Mouse (Mus musculus) thymus, adult 2 months (tissue): ENCODE measurements around the gene Camk2d. TPM values are rescaled to one million over a fixed set of nuclear protein-coding genes. Genes with fewer than 3 reads are reported as not detected.

Experiments
- DNase-seq: peaks from one replicate; pipeline ENCODE4 v3.0.0; 2021
- H3K27ac ChIP-seq: fragments of 200-500 bp; 2 replicates; pipeline ENCODE4 v1.5.1; 2012; ENCODE audit warnings: low read length, control low read depth; ENCODE audit not compliant: control insufficient read depth, insufficient read depth
- H3K27me3 ChIP-seq: fragments of 200-500 bp; 2 replicates; pipeline ENCODE4 v1.6.1; 2012; ENCODE audit warnings: mild to moderate bottlenecking, low read length, moderate library complexity, mixed read lengths; ENCODE audit not compliant: control insufficient read depth, insufficient read depth
- H3K36me3 ChIP-seq: fragments of 200-500 bp; 2 replicates; pipeline ENCODE4 v1.6.1; 2012; ENCODE audit warnings: mild to moderate bottlenecking, low read length, moderate library complexity; ENCODE audit not compliant: control insufficient read depth, insufficient read depth
- H3K4me1 ChIP-seq: fragments of 200-500 bp; replicated peaks from 2 replicates; pipeline ENCODE4 v1.6.1; 2012; ENCODE audit warnings: low read length; ENCODE audit not compliant: control insufficient read depth, insufficient read depth
- H3K4me3 ChIP-seq: fragments of 200-500 bp; 2 replicates; pipeline ENCODE4 v1.5.1; 2012; ENCODE audit warnings: mild to moderate bottlenecking, low read length, control low read depth, moderate library complexity; ENCODE audit not compliant: control insufficient read depth, insufficient read depth
- CTCF ChIP-seq: fragments of 200-500 bp; IDR thresholded peaks from 2 replicates; pipeline ENCODE4 v1.5.1; 2012; ENCODE audit warnings: mild to moderate bottlenecking, control low read depth, low read length, moderate library complexity, borderline replicate concordance; ENCODE audit not compliant: control insufficient read depth, poor library complexity, insufficient read depth; ENCODE audit errors: extremely low read depth
- POLR2A ChIP-seq: fragments of 200-500 bp; IDR thresholded peaks from 2 replicates; pipeline ENCODE4 v1.6.1; 2012; ENCODE audit warnings: mild to moderate bottlenecking, low read length, control low read depth, moderate library complexity; ENCODE audit not compliant: control insufficient read depth, poor library complexity, insufficient read depth; ENCODE audit errors: extremely low read depth
- WGBS: fragments of 180-500 bp; shearing (Covaris S2); methylation state at CpG from one replicate; pipeline ENCODE4 v1.1.7; 2018; 5-methylcytosine and 5-hydroxymethylcytosine counted together
- polyA plus RNA-seq: library from polyadenylated mRNA; depleted of rRNA; stranded (reverse); fragments of >200 nt; gene quantifications from 2 replicates; pipeline ENCODE4 v1.2.3, GENCODE M21; 2012; rRNA removed

Gene Camk2d
- 40.1 and 41.5 TPM in 2 replicates for polyA plus RNA-seq

DNA sequence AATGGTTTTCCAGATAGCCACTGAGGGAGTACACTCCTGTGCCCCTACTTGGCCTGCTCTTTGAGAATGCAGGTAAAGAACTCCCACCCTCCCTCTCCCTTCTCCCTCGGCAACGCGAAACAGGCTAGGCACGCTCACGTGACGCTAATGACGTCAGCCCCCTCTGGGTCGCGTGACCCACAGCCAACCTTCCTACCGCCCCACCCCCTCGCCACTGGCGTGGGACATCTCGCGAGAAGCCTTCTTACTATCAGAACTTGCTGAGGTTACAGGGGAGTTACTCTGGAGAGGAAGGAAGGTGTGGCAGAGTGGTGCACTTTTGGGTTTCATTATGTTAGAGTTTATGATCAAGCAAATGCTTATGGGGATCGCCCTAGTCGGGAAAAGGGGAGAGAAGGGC lies at the start of gene Camk2d:
TSS of gene Camk2d (plus strand) at position 217 of the 400 bp plus-strand sequence.
- H3K27ac ChIP-seq: peak within 1 kb of the TSS; percentile 85
- TF ChIP-seq CTCF (0 out of 2 replicates have a peak, but pooled peaks have one; percentile 44), POLR2A (peak; percentile 63)
- DNase-seq: peak; percentile 99
- no peaks in the 10 kb centered on the region for H3K27me3 ChIP-seq
- no peaks in the 10 kb centered on the region for H3K4me1 ChIP-seq
- no peaks in the 10 kb centered on the region for H3K36me3 ChIP-seq
- H3K4me3 ChIP-seq: peak within 1 kb of the TSS; percentile 92
- under 1% methylated on average over 16 of the region's 16 CpGs for WGBS

DNA sequence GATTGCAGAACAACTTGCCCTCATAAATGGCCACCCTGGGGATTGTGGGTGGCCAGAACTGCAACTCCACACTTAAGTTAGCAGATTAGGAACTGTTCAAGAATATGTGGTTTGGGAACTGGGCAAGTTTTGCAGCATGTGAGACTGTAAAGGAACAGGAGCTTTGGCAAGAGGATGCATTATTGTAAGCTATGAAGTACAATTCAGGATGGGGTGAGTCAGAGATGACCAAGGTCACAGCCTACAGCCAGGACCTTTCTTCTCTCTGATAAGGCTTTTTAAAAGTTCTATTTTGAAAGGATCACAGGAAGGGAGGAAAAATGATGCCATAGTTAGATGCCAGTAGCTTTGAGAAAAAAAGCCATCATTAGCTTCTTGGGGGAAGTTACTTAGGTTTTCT lies 48.2 kb upstream of the Camk2d start:
- no peaks in the 10 kb centered on the region for H3K27me3 ChIP-seq
- no peak overlapping the region for H3K27ac ChIP-seq
- H3K4me3 ChIP-seq: no peak overlapping the region
- no peak for DNase-seq
- TF ChIP-seq POLR2A: no peak
- no peak for TF ChIP-seq CTCF
- H3K4me1 ChIP-seq: no peaks in the 10 kb centered on the region
- no peaks in the 10 kb centered on the region for H3K36me3 ChIP-seq

DNA sequence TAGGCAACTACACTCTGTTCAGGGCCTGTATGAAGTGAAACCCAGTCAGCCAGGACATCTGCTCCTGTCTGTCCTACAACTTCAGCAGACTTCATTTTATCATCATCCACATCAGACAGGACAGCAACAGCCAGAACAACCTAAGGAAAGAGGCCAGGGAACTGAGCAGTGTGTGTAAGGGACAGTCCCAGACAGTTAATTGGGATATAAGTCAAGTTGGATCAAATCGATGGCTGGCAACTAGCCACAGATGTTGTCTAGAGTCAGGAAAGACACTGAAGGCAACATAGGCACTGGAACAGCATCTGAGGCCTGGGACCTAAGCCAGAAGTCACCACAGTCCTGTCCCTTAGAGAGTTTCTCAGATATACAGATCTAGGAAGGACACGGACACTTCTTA lies 32.5 kb upstream of the Camk2d start:
- no peak for TF ChIP-seq CTCF
- TF ChIP-seq POLR2A: no peak
- Histone ChIP-seq H3K36me3 (no peaks in the 10 kb centered on the region), H3K27me3 (no peaks in the 10 kb centered on the region), H3K4me1 (no peaks in the 10 kb centered on the region), H3K27ac (no peak overlapping the region), H3K4me3 (no peak overlapping the region)
- WGBS: 88% methylated on average over 2 of the region's 2 CpGs
- DNase-seq: no peak

DNA sequence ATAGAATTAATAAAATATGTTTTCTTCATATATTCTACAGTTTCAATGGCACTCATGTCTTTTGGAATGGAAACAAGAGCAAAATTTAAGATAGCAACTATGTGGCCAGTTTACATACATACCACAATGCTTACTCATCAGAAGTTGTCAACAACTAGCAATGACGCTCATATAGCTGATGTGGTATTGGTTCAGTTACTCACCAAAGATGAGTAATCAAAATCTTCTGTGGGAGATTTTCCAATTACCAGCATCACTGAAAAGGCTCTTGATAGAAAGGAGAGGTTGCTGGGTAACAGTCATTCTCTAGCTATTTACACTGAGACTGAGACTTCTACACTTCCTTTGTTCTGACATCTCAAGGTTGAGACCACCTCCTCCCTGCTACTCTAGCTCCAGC lies 25.5 kb upstream of the Camk2d start:
- no peak overlapping the region for H3K4me3 ChIP-seq
- H3K36me3 ChIP-seq: no peaks in the 10 kb centered on the region
- WGBS: 93% methylated on average over 1 of the region's 1 CpGs
- H3K27ac ChIP-seq: no peak overlapping the region
- no peaks in the 10 kb centered on the region for H3K27me3 ChIP-seq
- TF ChIP-seq CTCF: no peak
- TF ChIP-seq POLR2A: no peak
- no peaks in the 10 kb centered on the region for H3K4me1 ChIP-seq
- no peak for DNase-seq

DNA sequence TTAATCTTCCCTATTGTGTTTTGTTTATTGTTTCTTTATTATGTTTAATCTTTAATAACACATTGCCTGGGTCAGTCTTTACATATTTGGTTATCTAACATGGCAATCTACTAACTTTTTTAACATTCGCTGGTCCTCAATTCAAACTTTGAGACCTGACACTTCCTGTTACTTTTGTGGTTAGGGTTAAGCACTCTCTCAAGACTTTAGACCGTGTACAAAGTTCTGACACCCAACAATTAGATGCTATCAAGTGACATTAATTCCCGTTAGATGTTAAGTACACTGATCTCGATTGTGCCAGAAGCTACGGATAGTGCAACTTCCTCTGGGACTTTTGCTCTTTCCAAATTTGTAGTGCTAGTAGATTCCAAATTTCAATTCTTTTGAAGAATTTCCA lies 23.2 kb upstream of the Camk2d start:
- no peak for TF ChIP-seq CTCF
- TF ChIP-seq POLR2A: no peak
- WGBS: 19% methylated on average over 5 of the region's 5 CpGs
- H3K4me3 ChIP-seq: no peak overlapping the region
- DNase-seq: no peak
- H3K36me3 ChIP-seq: no peaks in the 10 kb centered on the region
- no peaks in the 10 kb centered on the region for H3K27me3 ChIP-seq
- no peaks in the 10 kb centered on the region for H3K4me1 ChIP-seq
- no peak overlapping the region for H3K27ac ChIP-seq

DNA sequence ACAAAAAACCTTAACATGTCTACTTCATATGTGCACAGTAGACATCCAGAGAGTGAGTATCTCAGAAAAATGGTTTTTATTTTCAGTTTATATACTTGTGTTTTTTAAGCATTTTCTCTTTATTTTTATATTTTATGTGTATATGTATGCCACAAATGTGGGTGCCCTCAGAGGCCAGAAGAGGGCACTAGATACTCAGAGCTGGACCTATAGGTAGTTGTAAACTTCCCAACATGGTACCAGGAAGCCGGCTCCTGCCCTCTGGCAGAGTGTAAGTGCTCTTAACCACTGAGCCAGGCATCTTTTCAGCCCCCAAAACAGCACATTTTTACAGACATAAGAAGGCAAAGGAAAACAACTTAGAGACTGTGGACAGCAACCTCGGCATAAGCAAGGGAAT lies 20.2 kb upstream of the Camk2d start:
- peak; percentile 25 for DNase-seq
- H3K36me3 ChIP-seq: no peaks in the 10 kb centered on the region
- no peak for TF ChIP-seq POLR2A
- H3K4me3 ChIP-seq: no peak overlapping the region
- no peaks in the 10 kb centered on the region for H3K4me1 ChIP-seq
- no peak overlapping the region for H3K27ac ChIP-seq
- 90% methylated on average over 2 of the region's 2 CpGs for WGBS
- no peaks in the 10 kb centered on the region for H3K27me3 ChIP-seq

DNA sequence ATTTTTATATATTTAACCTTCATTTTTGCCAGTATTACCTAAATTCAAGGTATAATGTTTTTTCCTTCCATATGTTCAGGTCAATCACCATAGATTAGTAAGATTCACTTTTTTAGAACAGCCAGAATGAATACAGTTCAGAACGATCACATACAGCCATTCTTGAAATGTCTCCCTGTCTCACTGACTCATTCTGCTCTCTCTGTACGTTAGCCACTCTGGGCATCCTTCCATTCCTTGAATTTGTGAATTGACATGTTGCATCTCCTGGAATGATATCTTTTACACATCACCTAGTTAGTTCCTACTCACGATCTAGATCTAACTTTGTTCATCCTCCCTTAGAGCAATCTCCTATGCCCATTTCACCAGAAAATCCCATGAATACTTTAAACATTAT lies 10.0 kb upstream of the Camk2d start:
- no peaks in the 10 kb centered on the region for H3K36me3 ChIP-seq
- H3K27me3 ChIP-seq: no peaks in the 10 kb centered on the region
- no peak for DNase-seq
- H3K4me1 ChIP-seq: 0 out of 2 replicates have a peak, but pooled peaks cover 4% of the 10 kb centered on the region
- WGBS: 96% methylated on average over 3 of the region's 3 CpGs
- no peak overlapping the region for H3K4me3 ChIP-seq
- TF ChIP-seq POLR2A (no peak), CTCF (no peak)
- H3K27ac ChIP-seq: no peak overlapping the region
